Mouse (Mus musculus): ENCODE data around the gene Hspg2. TPM values are rescaled to one million over a fixed set of nuclear protein-coding genes. Genes with fewer than 3 reads are reported as not detected.

Gene Hspg2
- total and polyA plus RNA-seq, 3 experiments = 0.05 TPM; not detected in 2

DNA sequence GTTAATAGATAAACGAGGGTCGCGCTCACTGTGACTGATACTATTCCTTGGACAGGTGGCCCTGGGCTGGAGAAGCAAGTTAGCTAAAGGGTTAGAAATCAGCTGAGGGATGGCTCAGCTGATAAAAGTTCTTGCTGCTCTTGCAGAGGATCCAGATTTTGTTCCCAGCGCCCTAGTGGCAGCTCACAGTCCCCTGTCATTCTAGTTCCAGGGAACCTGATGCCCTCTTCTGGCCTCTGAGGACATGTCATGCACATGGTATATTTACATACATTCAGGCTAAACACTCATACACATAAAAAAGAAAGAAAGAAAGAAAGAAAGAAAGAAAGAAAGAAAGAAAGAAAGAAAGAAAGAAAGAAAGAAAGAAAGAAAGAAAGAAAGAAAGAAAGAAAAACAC lies 27.2 kb upstream of the Hspg2 start:
- H3K9me3 ChIP-seq (replicated peaks) = no peaks in the 10 kb centered on the region
- DNase-seq (ENCODE audit: low spot score) (no peak), ATAC-seq (ENCODE audit: extremely low read depth, insufficient number of reproducible peaks, low FRiP score, poor library complexity, severe bottlenecking) (no peak)
- peaks cover 3% of the 10 kb centered on the region; the same call in 1 of the 2 replicates for H3K27me3 ChIP-seq (ENCODE audit: insufficient read depth, low read length)
- H3K4me3 ChIP-seq (ENCODE audit: low read depth, low read length) = no peak overlapping the region
- H3K4me1 ChIP-seq (ENCODE audit: insufficient read depth, low read depth, low read length) = peaks cover 5% of the 10 kb centered on the region; the same call in 1 of the 2 replicates
- TF ChIP-seq GATA2 (IDR thresholded peaks at IDR 0.05; ENCODE audit: borderline replicate concordance, low read depth, low read length) = no peak
- no peak for TF ChIP-seq POLR2AphosphoS5 (IDR thresholded peaks at IDR 0.05; ENCODE audit: insufficient replicate concordance, low read depth, low read length)
- no peak for TF ChIP-seq GATA1 (IDR thresholded peaks at IDR 0.05; ENCODE audit: borderline replicate concordance, low read length)
- TF ChIP-seq TAL1 (conservative IDR thresholded peaks at IDR 0.05; ENCODE audit: low read depth, low read length) = no peak
- TF ChIP-seq CTCF (IDR thresholded peaks at IDR 0.05; ENCODE audit: low read depth, low read length) = no peak
- H3K36me3 ChIP-seq (replicated peaks) = no peaks in the 10 kb centered on the region

DNA sequence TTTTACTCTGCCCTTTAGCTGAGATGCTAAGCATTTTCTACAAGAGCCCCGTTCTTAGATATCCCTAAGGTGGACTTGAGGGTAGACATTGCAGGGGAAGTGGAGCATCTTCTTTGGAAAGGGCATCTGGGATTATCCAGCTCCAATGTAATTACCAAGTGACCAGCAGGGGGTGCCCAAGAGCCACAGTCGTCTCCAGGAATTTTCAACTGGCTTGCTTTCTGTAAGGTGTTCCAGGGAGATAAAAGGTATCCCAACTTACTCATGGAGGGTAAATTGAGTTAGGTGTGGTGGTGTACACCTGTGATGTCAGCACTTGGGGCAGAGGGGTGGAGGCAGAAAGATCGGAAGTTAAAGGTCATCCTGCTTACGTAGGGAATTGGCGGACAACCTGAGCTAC lies 24.9 kb upstream of the Hspg2 start:
- no peak for ATAC-seq (ENCODE audit: extremely low read depth, insufficient number of reproducible peaks, low FRiP score, poor library complexity, severe bottlenecking)
- Histone ChIP-seq H3K27me3 (ENCODE audit: insufficient read depth, low read length) (peaks cover 4% of the 10 kb centered on the region; the same call in 1 of the 2 replicates), H3K4me3 (ENCODE audit: low read depth, low read length) (no peak overlapping the region), H3K36me3 (replicated peaks) (no peaks in the 10 kb centered on the region), H3K9me3 (replicated peaks) (no peaks in the 10 kb centered on the region), H3K4me1 (ENCODE audit: insufficient read depth, low read depth, low read length) (peaks cover 4% of the 10 kb centered on the region; the same call in 1 of the 2 replicates)
- TF ChIP-seq POLR2AphosphoS5 (IDR thresholded peaks at IDR 0.05; ENCODE audit: insufficient replicate concordance, low read depth, low read length) = no peak
- TF ChIP-seq GATA2 (IDR thresholded peaks at IDR 0.05; ENCODE audit: borderline replicate concordance, low read depth, low read length) = no peak
- no peak for TF ChIP-seq GATA1 (IDR thresholded peaks at IDR 0.05; ENCODE audit: borderline replicate concordance, low read length)
- no peak for TF ChIP-seq TAL1 (conservative IDR thresholded peaks at IDR 0.05; ENCODE audit: low read depth, low read length)
- peak; percentile 39 for TF ChIP-seq CTCF (IDR thresholded peaks at IDR 0.05; ENCODE audit: low read depth, low read length)
- DNase-seq (ENCODE audit: low spot score) = peak; percentile 23

DNA sequence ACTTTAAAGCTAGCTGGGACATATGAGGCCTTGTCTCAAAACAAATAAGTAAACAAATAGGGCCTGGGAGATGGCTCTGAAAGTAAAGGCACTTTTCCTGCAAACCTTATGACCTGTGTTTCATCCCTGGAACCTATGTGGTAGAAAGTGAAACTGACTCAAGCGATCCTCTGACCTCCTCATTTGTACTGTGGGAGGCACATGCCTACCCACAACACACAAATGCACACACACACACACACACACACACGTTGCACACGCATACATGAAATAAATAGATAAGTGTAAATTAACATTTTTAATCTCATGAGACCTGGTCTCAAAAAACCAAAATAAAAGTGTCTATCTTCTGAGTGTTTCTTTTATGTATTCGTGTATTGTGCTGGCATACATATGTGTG lies 22.7 kb upstream of the Hspg2 start:
- Histone ChIP-seq H3K9me3 (replicated peaks) (no peaks in the 10 kb centered on the region), H3K4me3 (ENCODE audit: low read depth, low read length) (no peak overlapping the region), H3K36me3 (replicated peaks) (no peaks in the 10 kb centered on the region), H3K27me3 (ENCODE audit: insufficient read depth, low read length) (peaks cover 4% of the 10 kb centered on the region; the same call in 1 of the 2 replicates), H3K4me1 (ENCODE audit: insufficient read depth, low read depth, low read length) (0 out of 2 replicates have a peak, but pooled peaks cover 5% of the 10 kb centered on the region)
- DNase-seq (ENCODE audit: low spot score) (no peak), ATAC-seq (ENCODE audit: extremely low read depth, insufficient number of reproducible peaks, low FRiP score, poor library complexity, severe bottlenecking) (no peak)
- TF ChIP-seq CTCF (IDR thresholded peaks at IDR 0.05; ENCODE audit: low read depth, low read length) (no peak), GATA1 (IDR thresholded peaks at IDR 0.05; ENCODE audit: borderline replicate concordance, low read length) (no peak), TAL1 (conservative IDR thresholded peaks at IDR 0.05; ENCODE audit: low read depth, low read length) (no peak), GATA2 (IDR thresholded peaks at IDR 0.05; ENCODE audit: borderline replicate concordance, low read depth, low read length) (no peak), POLR2AphosphoS5 (IDR thresholded peaks at IDR 0.05; ENCODE audit: insufficient replicate concordance, low read depth, low read length) (no peak)

DNA sequence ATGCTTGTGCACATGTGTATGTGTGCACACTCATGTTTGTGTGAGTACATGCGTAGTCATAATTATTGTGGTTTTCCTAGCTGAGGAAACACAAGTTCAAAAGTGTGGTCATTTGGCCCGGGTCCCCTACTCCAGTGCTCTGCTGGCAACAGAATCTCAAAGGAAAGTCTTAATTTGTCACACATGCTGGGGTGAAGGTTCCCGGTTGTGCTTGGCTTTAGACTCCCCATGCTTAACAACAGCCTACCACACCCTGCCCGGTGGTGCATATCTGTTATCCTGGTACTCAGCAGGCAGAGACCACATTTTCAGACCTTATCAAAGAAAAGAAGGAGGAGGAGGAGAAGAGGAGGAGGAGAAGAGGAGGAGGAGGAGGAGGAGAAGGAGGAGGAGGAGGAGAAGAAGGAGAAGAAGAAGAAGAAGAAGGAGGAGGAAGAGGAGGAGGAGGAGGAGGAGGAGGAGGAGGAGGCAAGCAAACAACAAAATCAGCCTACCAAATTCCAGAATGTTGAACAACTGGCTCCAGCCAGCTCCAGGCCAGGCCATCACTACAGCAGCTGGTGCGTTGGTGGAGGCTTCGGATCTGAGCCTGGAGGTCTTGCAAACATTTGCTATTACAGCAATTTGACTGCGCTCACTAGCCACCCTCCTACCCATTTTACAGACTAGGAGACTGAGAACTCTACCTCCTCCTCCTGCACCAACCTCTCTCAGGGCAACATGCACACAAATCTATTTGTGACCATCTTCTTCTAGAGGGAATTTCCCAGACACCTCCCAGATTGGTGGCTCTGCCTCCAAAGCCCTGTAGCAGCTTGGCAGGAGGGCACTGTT lies 21.0 kb upstream of the Hspg2 start:
- no peaks in the 10 kb centered on the region for H3K36me3 ChIP-seq (replicated peaks)
- peaks cover 4% of the 10 kb centered on the region; the same call in 1 of the 2 replicates for H3K27me3 ChIP-seq (ENCODE audit: insufficient read depth, low read length)
- ATAC-seq (ENCODE audit: extremely low read depth, insufficient number of reproducible peaks, low FRiP score, poor library complexity, severe bottlenecking) = no peak
- H3K9me3 ChIP-seq (replicated peaks) = no peaks in the 10 kb centered on the region
- H3K4me3 ChIP-seq (ENCODE audit: low read depth, low read length) = no peak overlapping the region
- DNase-seq (ENCODE audit: low spot score) = no peak
- no peak for TF ChIP-seq POLR2AphosphoS5 (IDR thresholded peaks at IDR 0.05; ENCODE audit: insufficient replicate concordance, low read depth, low read length)
- TF ChIP-seq GATA1 (IDR thresholded peaks at IDR 0.05; ENCODE audit: borderline replicate concordance, low read length) = no peak
- no peak for TF ChIP-seq CTCF (IDR thresholded peaks at IDR 0.05; ENCODE audit: low read depth, low read length)
- TF ChIP-seq TAL1 (conservative IDR thresholded peaks at IDR 0.05; ENCODE audit: low read depth, low read length) = no peak
- no peak for TF ChIP-seq GATA2 (IDR thresholded peaks at IDR 0.05; ENCODE audit: borderline replicate concordance, low read depth, low read length)
- H3K4me1 ChIP-seq (ENCODE audit: insufficient read depth, low read depth, low read length) = 0 out of 2 replicates have a peak, but pooled peaks cover 5% of the 10 kb centered on the region

DNA sequence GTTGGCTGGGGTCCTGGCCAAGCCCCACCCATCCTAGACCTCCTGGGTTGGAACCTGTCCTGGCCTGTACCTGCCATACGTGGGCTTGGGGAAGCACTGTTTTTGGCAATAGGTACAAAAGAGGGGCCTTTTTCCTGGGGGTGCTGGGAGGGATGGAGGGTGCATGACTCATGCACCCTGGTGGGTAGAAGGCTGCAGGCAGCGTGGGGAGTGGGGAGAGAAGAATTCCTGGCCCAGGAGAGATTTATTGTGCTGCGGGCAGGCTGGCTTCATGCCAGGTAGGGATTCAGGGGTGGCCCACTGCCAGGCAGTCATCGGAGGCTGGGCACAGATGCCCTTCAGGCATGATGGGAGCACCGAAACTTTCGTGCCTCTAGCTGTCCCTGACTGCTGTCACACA lies 20.4 kb upstream of the Hspg2 start:
- Histone ChIP-seq H3K27me3 (ENCODE audit: insufficient read depth, low read length) (peaks cover 4% of the 10 kb centered on the region; the same call in 1 of the 2 replicates), H3K4me3 (ENCODE audit: low read depth, low read length) (no peak overlapping the region), H3K36me3 (replicated peaks) (no peaks in the 10 kb centered on the region), H3K4me1 (ENCODE audit: insufficient read depth, low read depth, low read length) (0 out of 2 replicates have a peak, but pooled peaks cover 5% of the 10 kb centered on the region), H3K9me3 (replicated peaks) (no peaks in the 10 kb centered on the region)
- no peak for DNase-seq (ENCODE audit: low spot score)
- TF ChIP-seq TAL1 (conservative IDR thresholded peaks at IDR 0.05; ENCODE audit: low read depth, low read length) = no peak
- no peak for TF ChIP-seq GATA2 (IDR thresholded peaks at IDR 0.05; ENCODE audit: borderline replicate concordance, low read depth, low read length)
- TF ChIP-seq CTCF (IDR thresholded peaks at IDR 0.05; ENCODE audit: low read depth, low read length) = no peak
- no peak for TF ChIP-seq GATA1 (IDR thresholded peaks at IDR 0.05; ENCODE audit: borderline replicate concordance, low read length)
- no peak for TF ChIP-seq POLR2AphosphoS5 (IDR thresholded peaks at IDR 0.05; ENCODE audit: insufficient replicate concordance, low read depth, low read length)
- no peak for ATAC-seq (ENCODE audit: extremely low read depth, insufficient number of reproducible peaks, low FRiP score, poor library complexity, severe bottlenecking)

DNA sequence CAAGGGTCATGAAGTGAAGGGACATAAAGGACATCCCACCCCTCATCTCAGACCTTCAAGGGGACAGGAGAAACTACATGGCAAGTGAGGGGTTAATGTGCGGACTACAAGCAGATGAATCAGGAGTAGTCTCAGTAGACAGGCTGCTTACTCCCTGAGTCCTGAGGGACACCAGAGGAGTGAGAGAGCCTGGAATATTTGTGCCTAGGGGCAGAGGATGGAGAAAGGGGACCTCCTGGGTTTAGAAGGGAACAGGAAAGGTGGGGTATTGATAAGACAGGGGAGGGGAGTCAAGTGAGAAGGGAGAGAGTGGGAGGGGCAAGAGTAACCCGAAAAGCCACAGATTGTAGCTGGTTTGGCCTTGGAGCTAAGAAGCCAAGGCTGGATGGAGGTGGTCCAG lies 19.9 kb upstream of the Hspg2 start:
- no peak for ATAC-seq (ENCODE audit: extremely low read depth, insufficient number of reproducible peaks, low FRiP score, poor library complexity, severe bottlenecking)
- peaks cover 4% of the 10 kb centered on the region; the same call in 1 of the 2 replicates for H3K27me3 ChIP-seq (ENCODE audit: insufficient read depth, low read length)
- 0 out of 2 replicates have a peak, but pooled peaks cover 5% of the 10 kb centered on the region for H3K4me1 ChIP-seq (ENCODE audit: insufficient read depth, low read depth, low read length)

More for the DNA sequence above, 19.9 kb upstream of the Hspg2 start:
- TF ChIP-seq GATA1 (IDR thresholded peaks at IDR 0.05; ENCODE audit: borderline replicate concordance, low read length) (no peak), CTCF (IDR thresholded peaks at IDR 0.05; ENCODE audit: low read depth, low read length) (no peak), POLR2AphosphoS5 (IDR thresholded peaks at IDR 0.05; ENCODE audit: insufficient replicate concordance, low read depth, low read length) (no peak), TAL1 (conservative IDR thresholded peaks at IDR 0.05; ENCODE audit: low read depth, low read length) (no peak), GATA2 (IDR thresholded peaks at IDR 0.05; ENCODE audit: borderline replicate concordance, low read depth, low read length) (no peak)
- DNase-seq (ENCODE audit: low spot score) = no peak
- Histone ChIP-seq H3K36me3 (replicated peaks) (no peaks in the 10 kb centered on the region), H3K4me3 (ENCODE audit: low read depth, low read length) (no peak overlapping the region), H3K9me3 (replicated peaks) (no peaks in the 10 kb centered on the region)
